Mouse (Mus musculus): ENCODE results near the gene Slc22a23. TPM values are rescaled to one million over a fixed set of nuclear protein-coding genes. Genes with fewer than 3 reads are reported as not detected.
A peak's percentile ranks its signal among the peaks of the same experiment; 100 is the strongest.

Gene Slc22a23
- polyA plus RNA-seq, 1 experiment from 2014 or later = 9.6 TPM

GRCm38 (mm10) chr13:34131011-34131707 is 213.8 kb downstream of the Slc22a23 start:
- H3K9me3 ChIP-seq (ENCODE audit: control insufficient read depth, low read length) = no peaks in the 10 kb centered on the region
- peak; percentile 90 for DNase-seq (ENCODE audit: low spot score)
- no peaks in the 10 kb centered on the region for H3K36me3 ChIP-seq (ENCODE audit: control insufficient read depth, insufficient read depth, low read length)
- WGBS = under 1% methylated on average over 24 of the region's 24 CpGs
- peaks cover 12% of the 10 kb centered on the region for H3K4me1 ChIP-seq (replicated peaks; ENCODE audit: control insufficient read depth, insufficient read depth, low read length)
- no peaks in the 10 kb centered on the region for H3K27me3 ChIP-seq (ENCODE audit: control insufficient read depth, insufficient read depth, low read length)
- peak; percentile 71 for ATAC-seq (ENCODE audit: low FRiP score)
- peak overlapping the region; percentile 100 for H3K27ac ChIP-seq (ENCODE audit: low read depth, low read length)
- H3K9ac ChIP-seq (ENCODE audit: low read depth, low read length) = peak overlapping the region; percentile 81
- peak overlapping the region; percentile 63 for H3K4me3 ChIP-seq (ENCODE audit: low read depth, low read length)
- H3K4me2 ChIP-seq (replicated peaks; ENCODE audit: low read depth, low read length) = peak overlapping the region; percentile 60

GRCm38 (mm10) chr13:34130226-34130731 is 214.7 kb downstream of the Slc22a23 start, which contains the start of gene Tubb2b:
Gene Tubb2b, minus strand, starts transcription at chr13:34130466.
- Histone ChIP-seq H3K27me3 (ENCODE audit: control insufficient read depth, insufficient read depth, low read length) (no peaks in the 10 kb centered on the region), H3K27ac (ENCODE audit: low read depth, low read length) (peak within 1 kb of the TSS; percentile 100), H3K4me3 (ENCODE audit: low read depth, low read length) (peak within 1 kb of the TSS; percentile 63), H3K36me3 (ENCODE audit: control insufficient read depth, insufficient read depth, low read length) (no peaks in the 10 kb centered on the region), H3K9ac (ENCODE audit: low read depth, low read length) (peak within 1 kb of the TSS; percentile 81), H3K4me1 (replicated peaks; ENCODE audit: control insufficient read depth, insufficient read depth, low read length) (peaks cover 12% of the 10 kb centered on the region), H3K4me2 (replicated peaks; ENCODE audit: low read depth, low read length) (peak within 1 kb of the TSS; percentile 60), H3K9me3 (ENCODE audit: control insufficient read depth, low read length) (no peaks in the 10 kb centered on the region)
- ATAC-seq (ENCODE audit: low FRiP score) = peak; percentile 91
- under 1% methylated on average over 26 of the region's 26 CpGs for WGBS
- DNase-seq (ENCODE audit: low spot score) = peak; percentile 97

GRCm38 (mm10) chr13:34129485-34130225 is 215.3 kb downstream of the Slc22a23 start:
- WGBS = under 1% methylated on average over 31 of the region's 31 CpGs
- Histone ChIP-seq H3K4me1 (replicated peaks; ENCODE audit: control insufficient read depth, insufficient read depth, low read length) (peaks cover 12% of the 10 kb centered on the region), H3K9ac (ENCODE audit: low read depth, low read length) (peak overlapping the region; percentile 81), H3K36me3 (ENCODE audit: control insufficient read depth, insufficient read depth, low read length) (no peaks in the 10 kb centered on the region), H3K27me3 (ENCODE audit: control insufficient read depth, insufficient read depth, low read length) (no peaks in the 10 kb centered on the region), H3K9me3 (ENCODE audit: control insufficient read depth, low read length) (no peaks in the 10 kb centered on the region), H3K27ac (ENCODE audit: low read depth, low read length) (peak overlapping the region; percentile 100), H3K4me3 (ENCODE audit: low read depth, low read length) (peak overlapping the region; percentile 63), H3K4me2 (replicated peaks; ENCODE audit: low read depth, low read length) (peak overlapping the region; percentile 60)
- DNase-seq (ENCODE audit: low spot score) (peak; percentile 87), ATAC-seq (ENCODE audit: low FRiP score) (peak; percentile 18; the same call in 1 of the 2 replicates)

Other genes starting within 250 kb of the Slc22a23 start
- 318 and 341 TPM in 2 replicates for gene Tubb2b, start 214.7 kb downstream of the Slc22a23 start, polyA plus RNA-seq (2014; fragmentation: Nextera tagmentation; extraction: Ambion mirVana)
- gene Psmg4, start 182.2 kb downstream of the Slc22a23 start, polyA plus RNA-seq (2014; fragmentation: Nextera tagmentation; extraction: Ambion mirVana) = 92.0 and 95.8 TPM in 2 replicates